Mouse (Mus musculus) natural killer cell, adult 2 months (primary cell): ENCODE measurements around the gene Olfr358.

Experiments
- DNase-seq, 2 experiments: peaks; one replicate each; pipeline ENCODE4 v3.0.0; 2022; ENCODE audit warnings: low spot score in 2 of 2

Olfr358 gene

DNA sequence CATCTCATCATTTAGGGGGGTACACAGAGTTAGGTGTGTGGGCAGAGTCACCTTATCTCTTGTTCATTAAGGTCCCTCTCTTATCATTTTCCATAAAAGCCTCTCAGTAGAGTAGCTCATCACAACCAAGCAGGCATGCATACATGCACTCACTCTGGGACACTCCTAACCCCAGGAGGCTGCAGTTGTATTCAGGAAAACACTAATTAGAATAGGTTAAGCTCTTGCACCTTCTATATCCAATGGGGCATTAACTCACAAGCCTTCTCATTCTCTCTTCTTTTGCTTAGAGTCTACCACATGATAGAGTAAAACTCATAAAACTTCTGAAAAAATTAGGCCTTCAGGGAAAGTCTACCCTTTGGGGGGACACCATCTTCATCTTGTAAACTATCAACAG is at the start of gene Olfr358:
TSS of gene Olfr358 (minus strand) at position 101 of the 400 bp plus-strand sequence.
- DNase-seq = no peak

- no peak for DNase-seq
These were observed 12.1 kb downstream of the Olfr358 start for GRCm38 (mm10) chr2:36997030-36997429.

GRCm38 (mm10) chr2:36993527-36993926 is 15.6 kb downstream of the Olfr358 start, which contains the start of gene Olfr357:
TSS of gene Olfr357 (plus strand) at chr2:36993827.
- no peak for DNase-seq
